Mouse (Mus musculus) left cerebral cortex, adult 11 months (tissue): ENCODE measurements around the gene Akain1.
A peak's percentile ranks its signal among the peaks of the same experiment; 100 is the strongest.

Experiments
- DNase-seq: peaks from one replicate; pipeline ENCODE4 v3.0.0; 2022; ENCODE audit warnings: low spot score

Akain1 gene

DNA sequence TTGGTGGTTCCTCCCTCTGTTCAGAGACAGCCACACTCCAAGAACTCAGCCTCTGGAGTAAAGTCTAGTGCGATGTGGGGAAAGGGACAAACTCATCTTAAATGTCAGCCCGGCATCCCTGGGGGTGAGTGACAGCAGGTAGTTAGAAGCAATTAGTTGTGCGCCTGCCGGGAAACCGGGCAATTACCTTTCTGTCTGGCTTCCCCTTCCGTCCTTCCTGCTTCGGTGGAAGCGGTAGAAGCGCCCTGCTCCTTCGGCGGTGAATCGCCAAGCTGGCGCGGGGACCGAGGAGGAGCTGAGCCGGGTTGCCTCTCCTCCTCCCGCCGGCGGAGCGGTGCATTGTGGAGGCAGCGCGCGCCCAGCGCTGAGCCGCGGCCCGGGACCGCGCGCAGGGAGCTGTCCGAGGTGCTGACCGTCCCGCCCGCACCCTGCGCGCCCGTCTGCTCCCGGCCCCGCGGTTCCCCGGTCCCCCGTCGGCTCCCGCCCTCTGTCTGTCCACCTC lies at the start of gene Akain1:
TSS of gene Akain1 (plus strand) at position 337 of the 502 bp plus-strand sequence.
- no peak for DNase-seq

DNA sequence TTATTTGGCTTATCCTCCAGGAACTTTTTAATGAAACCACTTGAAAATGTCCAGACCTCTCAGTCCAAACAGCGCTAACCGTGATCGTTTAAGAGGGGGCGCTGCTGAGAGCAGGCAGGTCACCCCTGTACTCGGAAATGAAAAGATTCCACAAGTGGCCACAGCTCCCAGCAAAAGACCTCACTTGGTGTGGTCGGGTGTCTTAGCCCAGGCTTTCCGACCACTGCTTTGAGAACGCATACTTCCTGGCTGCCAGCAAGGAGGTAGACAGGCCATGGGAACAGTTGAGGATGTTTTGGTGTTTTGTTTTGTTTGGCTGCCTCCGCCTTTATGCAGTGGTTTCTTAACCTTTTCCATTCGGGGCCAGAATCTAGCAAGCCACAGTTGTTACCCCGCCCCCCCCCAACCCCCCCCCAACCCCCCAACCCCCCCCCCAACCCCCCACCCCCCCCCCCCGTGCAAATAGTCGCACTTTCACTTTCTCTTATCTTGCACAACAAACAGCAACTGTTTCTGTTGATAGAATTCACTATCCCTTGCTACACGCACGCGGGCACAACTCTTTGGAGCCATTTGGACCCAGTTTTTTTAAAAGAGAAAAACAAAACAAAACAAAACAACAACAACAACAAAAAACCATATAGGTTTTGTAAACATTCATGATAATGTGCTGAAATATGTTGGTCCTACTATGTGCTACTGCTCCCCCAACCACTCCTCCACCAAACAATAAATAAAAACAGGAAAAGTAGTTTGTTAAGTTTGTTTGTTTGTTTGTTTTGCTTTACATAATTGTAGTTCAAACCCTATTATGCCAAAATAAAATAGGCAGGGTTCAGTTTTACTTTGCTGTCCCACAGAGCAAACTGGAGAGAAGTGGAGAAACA lies 42.7 kb upstream of the Akain1 start:
- DNase-seq: no peak

DNA sequence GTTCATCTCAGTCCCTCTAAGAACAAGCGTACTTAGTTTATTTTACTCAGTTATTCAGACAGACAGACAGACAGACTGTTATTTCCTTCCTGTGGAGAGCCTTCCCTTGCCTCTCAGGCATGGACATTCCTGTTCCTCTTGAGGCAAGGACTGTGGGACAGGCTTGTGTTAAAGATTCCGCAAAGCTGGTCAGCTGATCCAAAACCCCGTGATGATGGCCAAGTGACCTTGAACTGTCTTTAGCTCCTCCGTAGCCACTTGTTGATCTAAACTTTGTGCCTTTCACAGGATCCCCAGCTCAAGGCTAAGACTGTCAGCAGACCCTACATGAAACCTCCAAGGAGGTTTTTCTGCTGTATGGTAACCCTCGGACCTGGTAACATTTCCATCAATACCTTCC lies 42.0 kb upstream of the Akain1 start:
- DNase-seq: no peak

DNA sequence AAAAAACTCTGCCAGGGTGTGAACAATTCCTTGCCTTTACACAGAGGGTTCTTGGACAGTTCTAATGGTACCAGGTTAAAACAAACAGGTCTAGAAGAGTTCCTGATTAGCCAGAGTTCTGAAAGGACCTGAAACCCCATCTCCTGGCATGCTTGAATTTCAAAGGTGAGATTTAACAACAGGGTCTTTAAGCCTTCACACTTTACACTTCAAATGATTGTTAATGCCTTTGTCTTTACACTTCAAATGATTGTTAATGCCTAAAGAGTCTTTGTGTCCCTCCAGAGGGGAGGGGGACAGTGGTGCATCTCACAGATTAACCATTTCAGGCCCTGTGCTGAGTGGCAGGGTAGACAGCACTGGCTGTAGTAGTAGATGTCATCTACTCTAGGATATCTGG lies 41.0 kb upstream of the Akain1 start:
- no peak for DNase-seq

DNA sequence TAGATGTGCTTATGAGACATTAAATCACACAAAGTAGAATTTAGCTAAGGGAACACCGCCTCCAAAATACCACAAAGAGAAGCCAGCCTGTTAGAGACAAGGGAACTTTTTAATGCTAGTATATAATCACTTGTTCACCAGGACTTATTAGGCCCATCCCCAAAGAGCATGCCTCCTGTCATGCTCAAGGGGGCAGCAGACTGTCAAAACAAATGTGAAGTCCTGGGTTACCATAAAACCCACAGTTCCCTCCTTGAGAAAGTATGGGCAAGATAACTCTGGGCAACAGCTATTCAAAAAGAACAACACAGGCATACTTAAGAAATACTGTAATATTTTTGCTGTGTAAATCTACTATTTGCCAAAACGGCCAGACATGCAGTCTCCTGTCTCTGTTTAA lies 38.0 kb upstream of the Akain1 start:
- DNase-seq: no peak

DNA sequence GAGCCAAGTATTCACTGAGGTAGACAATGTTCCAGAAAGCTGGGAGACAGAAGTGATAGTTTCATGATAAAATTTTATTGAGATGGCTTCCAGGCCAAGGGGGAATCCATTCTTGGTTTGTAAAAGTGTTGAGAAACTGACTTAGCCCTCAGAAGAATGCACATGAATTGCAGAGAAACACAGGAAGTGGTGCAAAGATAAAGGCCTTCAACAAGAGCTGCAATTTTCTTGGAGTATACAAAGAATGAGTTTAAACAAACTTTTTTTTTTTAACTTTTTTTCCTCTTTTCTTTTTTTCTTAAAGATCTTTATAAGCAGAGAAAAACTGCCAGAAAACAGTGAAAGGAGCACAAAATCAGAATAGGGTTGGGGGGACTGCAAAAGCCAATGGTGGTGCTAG lies 23.0 kb upstream of the Akain1 start:
- DNase-seq: no peak

DNA sequence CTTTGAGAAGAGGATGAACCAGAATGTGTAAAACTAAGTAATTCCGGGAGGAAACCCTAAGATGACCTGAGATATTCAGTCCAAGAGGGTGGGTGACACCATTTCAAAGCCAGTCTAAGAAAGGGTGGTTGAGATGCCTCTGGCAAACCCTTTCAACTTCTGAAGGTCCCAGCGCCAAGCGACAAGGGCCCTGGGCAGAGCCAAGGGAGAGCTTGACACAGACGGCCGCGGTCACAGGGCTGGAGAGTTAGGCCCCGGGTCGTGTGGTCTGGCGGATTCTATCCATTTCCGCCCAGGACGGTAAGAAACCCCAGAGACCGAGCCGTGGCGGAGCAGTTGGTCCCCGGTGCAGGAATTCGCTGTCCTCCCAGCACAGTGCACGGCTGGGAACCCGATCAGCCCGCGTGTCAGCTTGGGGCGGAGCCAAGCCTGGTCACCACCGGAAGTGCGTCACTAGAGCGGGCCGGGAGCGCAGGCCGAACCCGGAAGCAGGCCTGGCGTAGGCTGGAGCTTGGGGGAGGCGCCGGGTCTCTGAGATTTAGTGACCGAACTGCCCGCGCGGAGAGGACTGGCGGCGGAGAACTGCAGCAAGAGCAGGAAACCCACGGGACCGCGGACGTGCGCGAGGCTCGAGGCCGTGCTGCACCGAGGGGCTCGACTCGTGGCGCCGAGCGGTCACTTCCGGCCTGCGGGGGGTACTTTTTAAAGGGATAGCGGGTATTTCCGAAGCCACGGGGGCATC lies 22.0 kb upstream of the Akain1 start:
- peak; percentile 91 for DNase-seq

DNA sequence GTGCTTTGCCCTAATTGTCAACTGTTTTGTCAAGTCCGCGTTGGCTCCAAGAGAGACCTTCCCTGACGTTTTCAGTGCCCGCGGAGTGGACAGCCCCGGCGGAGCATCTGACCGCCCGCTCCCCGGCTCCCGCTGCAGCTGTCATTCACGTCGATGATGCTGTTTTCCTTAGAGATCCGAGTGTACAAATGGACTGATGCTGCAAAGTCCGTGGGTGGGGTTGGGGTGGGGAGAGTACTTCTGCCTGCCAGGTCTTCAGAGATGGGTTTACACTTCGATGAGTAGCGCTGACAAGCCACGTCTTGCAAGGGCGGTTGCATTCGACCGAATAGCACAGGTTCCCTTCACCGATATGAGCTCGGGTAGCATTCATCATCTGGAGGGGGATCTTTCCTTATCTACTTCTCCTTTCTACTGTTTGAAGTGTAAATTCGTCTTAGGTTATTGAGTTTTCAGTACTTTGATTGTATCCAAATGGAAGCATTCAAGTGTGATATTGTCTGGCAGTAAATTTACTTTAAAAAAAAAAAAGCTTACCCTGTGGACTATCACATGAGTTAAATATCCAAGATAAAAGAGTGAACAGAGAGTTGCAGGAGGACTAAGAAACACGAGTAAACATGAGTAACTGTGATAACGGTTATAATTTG lies 21.3 kb upstream of the Akain1 start:
- DNase-seq: no peak

DNA sequence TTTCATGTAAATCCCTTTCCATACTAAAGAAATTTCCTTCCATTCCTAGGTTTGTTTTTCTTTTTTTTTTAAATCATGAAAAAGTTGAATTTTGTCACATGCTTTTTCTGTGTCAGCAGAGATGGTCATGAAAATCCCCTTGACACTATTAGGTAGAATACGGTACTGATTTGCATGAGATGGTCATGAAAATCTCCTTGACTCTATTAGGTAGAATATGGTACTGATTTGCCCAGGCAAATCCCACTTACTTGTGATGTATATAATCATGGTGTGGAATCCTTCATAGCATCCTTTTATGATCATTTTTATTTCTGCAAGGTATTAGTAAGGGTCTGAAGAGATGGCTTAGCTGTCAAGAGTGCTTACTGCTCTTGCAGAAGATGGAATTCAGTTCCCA lies 17.5 kb upstream of the Akain1 start:
- no peak for DNase-seq

DNA sequence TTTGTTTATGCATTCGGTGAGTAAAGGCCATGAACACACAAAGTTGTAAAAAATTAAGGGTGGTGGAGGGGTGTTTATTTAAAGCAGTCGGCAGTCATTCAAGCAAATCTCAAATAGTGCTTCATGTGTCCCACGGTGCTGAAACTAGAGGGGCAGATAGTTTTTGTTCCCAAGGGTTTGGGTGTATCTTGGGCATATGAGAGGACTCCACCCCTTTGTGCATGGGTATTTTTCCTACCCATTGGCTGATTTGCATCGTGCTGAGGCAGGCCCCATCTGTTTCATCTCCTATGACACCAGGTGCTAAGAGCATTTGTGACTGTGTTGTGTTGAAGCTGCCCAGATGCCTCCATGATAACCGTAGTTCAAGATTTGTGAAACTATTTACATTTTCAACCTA lies 1.3 kb upstream of the Akain1 start:
- DNase-seq: no peak

DNA sequence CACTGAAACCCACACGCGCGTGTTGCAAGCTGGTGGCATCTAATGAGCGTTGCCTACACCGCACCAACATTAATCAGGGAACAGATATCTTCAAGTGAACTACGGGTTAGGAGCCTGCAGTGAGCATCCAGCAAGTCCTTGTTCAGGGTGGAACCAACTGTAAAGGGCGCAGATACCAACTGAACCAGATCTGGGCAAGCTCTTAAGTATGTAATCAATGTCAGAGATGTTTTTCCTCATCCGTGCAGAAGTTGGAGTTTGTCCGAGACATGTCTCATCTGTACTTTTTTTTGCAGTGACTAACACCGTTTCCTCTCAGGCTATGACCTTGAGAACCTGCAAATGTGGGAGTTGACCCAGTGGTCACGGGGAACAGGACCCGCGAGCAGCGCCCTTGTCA lies 640 bp upstream of the Akain1 start:
- no peak for DNase-seq

DNA sequence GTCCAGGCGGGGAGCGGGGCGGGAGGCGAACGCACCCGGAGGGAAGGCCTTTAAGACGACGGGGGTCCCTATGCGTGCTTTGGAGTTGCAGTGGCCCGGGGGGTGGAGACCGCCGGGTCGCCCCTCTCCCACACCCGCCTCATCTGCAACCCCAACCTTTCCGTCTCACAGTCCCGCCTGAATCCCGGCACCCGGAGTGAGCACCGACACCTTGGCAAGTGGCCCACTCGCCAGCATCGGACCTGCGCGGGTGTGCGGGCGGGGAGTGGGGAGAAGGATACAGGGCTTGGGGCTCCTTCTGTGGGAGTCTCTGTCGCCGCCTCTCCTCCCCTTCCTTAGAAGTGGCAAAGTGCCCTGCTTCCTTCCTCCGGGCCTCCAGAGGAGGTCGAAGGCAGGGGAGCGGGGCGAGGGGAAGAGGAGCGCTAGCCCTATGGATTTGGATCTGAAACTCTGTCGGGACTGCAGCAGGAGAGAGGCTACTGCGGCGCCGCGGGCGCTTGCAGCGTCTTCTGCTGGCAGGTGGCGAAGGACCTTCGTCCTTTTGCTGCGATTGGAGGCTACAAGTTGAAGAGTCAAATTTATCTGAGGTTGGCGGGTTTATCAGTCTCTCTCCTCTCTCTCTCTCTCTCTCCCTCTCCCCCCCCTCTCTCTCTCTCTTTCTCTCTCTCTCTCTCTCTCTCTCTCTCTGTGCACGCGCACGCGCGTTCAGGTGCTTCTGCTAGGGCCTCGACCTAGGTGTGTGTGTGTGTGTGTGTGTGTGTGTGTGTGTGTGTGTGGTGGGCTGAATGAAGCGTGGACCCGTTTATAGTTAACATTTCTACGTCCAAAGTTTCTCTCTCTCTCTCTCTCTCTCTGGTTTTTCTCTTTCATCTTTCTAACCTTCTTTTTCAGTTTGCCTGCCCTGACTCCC lies 700 bp downstream of the Akain1 start:
- no peak for DNase-seq

DNA sequence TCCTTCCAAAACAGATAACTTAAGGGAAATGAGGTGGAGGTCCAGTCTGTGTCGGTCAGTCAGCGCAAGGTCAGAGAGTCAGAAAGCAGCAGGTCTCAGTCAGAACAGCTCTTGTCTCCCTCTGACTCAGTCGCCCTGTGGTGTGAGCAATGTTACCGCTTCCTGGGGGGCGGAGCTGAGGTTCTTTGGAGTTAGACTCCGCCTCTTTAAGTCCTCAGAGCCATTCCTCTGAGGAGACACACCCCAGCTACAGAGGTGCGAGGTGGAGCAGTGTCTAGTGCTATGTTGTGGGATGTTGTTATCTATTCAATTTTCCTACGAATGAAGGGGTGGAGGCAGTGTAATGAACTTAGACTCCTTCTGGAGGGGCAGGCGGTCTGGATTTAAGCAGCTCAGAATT lies 1.9 kb downstream of the Akain1 start:
- no peak for DNase-seq

DNA sequence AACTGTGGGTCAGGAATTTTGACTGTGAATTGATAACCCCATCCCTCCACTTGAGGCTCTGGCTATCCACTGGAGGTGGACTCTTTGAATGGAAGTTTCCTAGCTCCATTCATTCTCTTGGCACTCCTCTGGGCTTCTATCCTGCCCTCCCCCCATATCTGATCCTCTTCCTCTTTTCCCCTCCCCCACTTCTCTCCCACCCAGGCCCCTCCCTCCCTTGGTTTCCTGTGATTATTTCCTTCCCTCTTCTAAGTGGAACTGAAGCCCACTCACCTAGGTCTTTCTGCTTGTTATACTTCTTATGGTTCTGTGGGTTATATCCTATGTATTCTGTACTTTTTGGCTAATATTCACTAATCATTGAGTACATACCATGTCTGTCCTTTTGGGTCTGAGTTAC lies 9.6 kb downstream of the Akain1 start:
- no peak for DNase-seq

DNA sequence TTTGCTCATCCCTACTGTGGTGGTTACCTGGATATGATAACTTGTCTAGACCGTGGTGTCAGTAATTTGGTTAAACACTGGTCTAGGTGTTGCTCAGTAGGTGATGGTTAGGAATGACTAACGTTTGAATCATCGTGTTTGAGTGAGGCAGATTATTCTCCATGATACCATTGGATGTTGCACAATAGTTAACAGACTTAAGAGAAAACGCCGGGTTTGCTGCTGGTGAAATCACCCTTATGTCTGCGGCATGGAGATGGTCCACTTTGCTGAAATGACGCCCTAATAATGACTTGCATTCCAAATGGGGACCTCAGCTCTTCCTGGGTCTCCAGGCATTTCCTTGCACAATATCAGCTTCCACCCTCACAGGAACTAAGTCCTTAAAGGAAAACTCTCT lies 22.6 kb downstream of the Akain1 start:
- no peak for DNase-seq

DNA sequence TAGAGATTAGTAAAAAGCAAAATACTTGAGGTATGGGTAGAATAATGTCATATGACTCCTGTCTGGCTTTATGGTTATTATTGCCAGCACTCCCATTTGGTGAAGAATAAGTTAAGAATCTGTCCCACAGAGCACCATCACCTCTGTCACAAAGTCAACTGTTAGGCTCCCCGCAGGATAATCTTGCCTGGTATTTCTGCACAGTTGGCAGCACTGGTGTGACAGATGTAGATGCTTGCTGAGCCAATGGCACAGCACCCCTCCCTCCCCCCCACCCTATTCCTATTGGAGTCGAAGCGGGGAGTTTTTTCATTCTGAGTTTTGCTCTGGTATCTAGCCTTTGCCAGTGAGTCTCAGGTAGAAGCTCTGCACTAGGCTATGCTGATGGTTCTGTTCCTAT lies 23.9 kb downstream of the Akain1 start:
- no peak for DNase-seq

DNA sequence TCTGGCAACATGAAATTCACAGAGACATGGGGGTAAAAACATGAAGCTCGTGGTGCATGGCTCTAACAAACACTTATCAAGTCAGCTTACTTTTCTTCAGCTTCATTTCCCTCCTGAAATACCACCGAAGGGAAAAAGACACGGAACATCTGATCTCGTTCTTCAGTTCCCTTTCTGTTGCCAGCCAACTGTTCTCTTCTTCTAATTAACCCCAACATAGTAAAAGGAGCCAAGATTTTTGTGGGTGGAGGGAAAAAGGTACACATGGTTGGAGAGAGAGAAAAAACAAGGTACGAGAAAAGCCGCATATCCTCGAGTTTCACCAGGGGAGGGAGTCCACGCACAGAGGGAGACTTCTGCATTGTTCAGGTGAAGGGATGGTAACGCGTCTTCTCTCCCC lies 32.0 kb downstream of the Akain1 start:
- no peak for DNase-seq

DNA sequence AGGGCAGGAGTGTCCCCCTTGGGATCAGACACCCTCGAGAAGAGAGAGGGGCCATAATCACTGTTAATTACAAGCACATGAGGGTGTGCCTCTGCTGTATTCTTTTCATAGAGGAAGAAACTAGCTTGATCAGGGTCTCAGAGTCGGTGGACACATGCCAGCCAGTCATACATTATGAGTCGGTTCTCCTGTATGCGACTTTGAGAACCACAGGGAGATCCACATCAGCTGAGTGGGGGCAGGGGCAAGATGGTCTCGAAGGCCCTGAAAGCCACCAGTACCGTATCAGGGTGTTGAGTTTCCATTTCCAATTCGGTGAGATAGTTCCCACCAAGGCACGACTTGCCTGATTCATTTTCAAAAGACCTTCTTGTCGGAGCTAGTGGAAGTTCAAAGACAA lies 33.3 kb downstream of the Akain1 start:
- no peak for DNase-seq

DNA sequence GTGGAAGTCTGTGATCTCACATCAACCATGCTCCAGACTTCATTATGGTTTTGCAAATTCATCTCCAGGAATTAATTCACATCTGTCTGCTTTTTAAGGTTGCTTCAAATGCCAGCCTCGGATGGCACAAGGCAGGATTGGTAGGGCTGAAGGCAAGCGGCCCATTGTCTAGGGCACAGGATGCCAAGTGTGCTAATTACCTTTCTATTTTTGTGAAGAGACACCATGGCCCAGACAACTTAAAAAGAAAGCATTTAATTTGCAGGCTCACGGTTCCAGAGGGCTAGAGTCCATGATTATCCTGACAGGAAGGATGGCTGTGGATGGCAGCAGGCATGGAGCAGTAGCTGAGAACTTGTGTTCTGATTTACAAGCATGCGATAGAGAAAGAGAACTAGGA lies 35.0 kb downstream of the Akain1 start:
- DNase-seq: no peak

DNA sequence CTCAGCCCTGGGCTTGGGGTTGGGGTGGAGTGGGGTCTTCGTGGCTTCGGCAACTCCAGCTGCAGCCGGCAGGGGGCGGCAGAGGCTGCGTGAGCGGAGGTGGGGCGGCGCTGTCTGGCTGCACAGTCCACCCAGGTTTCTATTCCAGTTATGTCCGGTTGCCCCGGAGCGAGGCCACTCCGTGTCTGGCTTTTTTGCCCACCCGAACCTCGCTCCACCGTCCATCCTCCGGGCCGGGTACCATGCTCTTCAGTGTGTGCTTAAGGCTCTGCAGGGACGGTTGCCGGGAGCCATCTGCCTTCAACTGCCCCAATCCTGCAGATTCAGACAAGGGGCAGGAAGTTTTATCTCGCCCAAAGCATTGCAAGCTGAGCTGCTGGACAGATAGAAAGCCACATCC lies 36.3 kb downstream of the Akain1 start:
- DNase-seq: peak; percentile 14

DNA sequence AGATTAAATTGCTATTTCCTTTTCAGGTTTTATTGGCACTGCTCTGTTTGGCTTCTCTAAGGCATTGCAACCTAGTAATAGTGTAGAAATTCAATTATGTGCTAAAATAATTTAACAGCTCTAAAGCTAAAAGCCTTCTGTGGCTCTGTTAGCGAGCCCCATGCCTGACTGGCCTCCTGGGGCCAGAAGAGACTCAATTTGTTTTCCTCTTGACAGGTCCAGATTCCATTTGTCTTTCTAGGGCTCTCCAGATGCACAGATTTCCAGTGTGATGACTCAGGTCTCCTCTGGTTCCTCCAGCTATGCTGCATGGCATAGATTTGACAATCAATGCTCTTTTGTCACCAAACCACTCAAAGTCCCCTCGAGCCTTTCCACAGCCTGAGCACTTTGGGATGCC lies 38.4 kb downstream of the Akain1 start:
- no peak for DNase-seq

DNA sequence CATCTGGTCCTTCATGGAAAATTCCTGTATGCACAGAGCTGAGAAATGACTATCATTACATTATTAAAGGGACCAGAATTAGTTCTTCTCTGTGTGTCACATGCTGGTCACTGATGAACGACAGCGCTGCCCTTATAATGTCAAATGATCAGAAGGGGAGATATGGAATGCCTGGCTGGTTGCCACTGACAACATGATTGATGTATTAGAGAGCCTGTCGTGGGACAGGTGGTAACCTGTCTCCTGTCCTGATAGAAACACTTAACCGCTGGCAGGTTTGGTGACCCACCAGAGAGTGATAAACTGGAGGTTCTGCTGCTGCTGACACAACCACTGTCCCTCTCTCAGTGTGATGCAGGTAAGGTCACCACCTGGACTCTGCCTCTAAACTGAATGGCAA lies 40.1 kb downstream of the Akain1 start:
- no peak for DNase-seq
